Mouse (Mus musculus) limb, embryonic 13.5 days (tissue): ENCODE measurements at regions not wholly inside any gene's neighbourhood (a gene's known extent, or its start where the extent isn't known, plus 50 kb on each side); places are given as distances from the start of the nearest gene placed in this dataset.

Experiments used
- ATAC-seq: fragments of 200-750 bp; cut with Nextera tagmentation; 2 replicates; pipeline ENCODE4 v1.8.0; 2017; ENCODE audit warnings: low read depth, moderate number of reproducible peaks, moderate TSS enrichment; ENCODE audit not compliant: low FRiP score
- H3K27ac ChIP-seq: fragments of 300-500 bp; sonication (generic); 2 replicates; pipeline ENCODE4 v1.5.1; 2015; ENCODE audit warnings: inconsistent platforms, mild to moderate bottlenecking, moderate library complexity
- H3K27me3 ChIP-seq: fragments of 300-500 bp; sonication (generic); 2 replicates; pipeline ENCODE4 v1.6.1; 2015; ENCODE audit warnings: mild to moderate bottlenecking, inconsistent platforms
- H3K36me3 ChIP-seq: fragments of 300-500 bp; sonication (generic); 2 replicates; pipeline ENCODE4 v1.6.1; 2015; ENCODE audit warnings: inconsistent platforms, mild to moderate bottlenecking, moderate library complexity
- H3K4me1 ChIP-seq: fragments of 300-500 bp; sonication (generic); 2 replicates; pipeline ENCODE4 v1.6.1; 2015; ENCODE audit warnings: inconsistent platforms
- H3K4me2 ChIP-seq: fragments of 300-500 bp; sonication (generic); replicated peaks from 2 replicates; pipeline ENCODE4 v1.6.1; 2015; ENCODE audit warnings: inconsistent platforms, mild to moderate bottlenecking, moderate library complexity
- H3K4me3 ChIP-seq: fragments of 300-500 bp; sonication (generic); 2 replicates; pipeline ENCODE4 v1.5.1; 2015; ENCODE audit warnings: moderate library complexity, mild to moderate bottlenecking, inconsistent platforms
- H3K9ac ChIP-seq: fragments of 300-500 bp; sonication (generic); 2 replicates; pipeline ENCODE4 v1.6.1; 2015; ENCODE audit warnings: mild to moderate bottlenecking, inconsistent platforms
- H3K9me3 ChIP-seq: fragments of 300-500 bp; sonication (generic); 2 replicates; pipeline ENCODE4 v1.6.1; 2016; ENCODE audit warnings: inconsistent platforms
- WGBS: fragments of 180-500 bp; shearing (Covaris S2); methylation state at CpG from one replicate; pipeline ENCODE4 v1.1.7; 2015; 5-methylcytosine and 5-hydroxymethylcytosine counted together

- 39% methylated on average over 7 of the region's 7 CpGs for WGBS
Measured at GRCm38 (mm10) chr16:49965528-49966250, 165.4 kb downstream of the Cd47 start.

GRCm38 (mm10) chr16:49966251-49966588, 165.9 kb downstream of the Cd47 start:
- Histone ChIP-seq H3K4me2 (no peak overlapping the region), H3K9ac (no peak overlapping the region), H3K9me3 (no peaks in the 10 kb centered on the region), H3K27ac (no peak overlapping the region), H3K4me3 (no peak overlapping the region), H3K36me3 (no peaks in the 10 kb centered on the region), H3K4me1 (0 out of 2 replicates have a peak, but pooled peaks cover 10% of the 10 kb centered on the region), H3K27me3 (no peaks in the 10 kb centered on the region)
- ATAC-seq: no peak
- 38% methylated on average over 2 of the region's 2 CpGs for WGBS

More at GRCm38 (mm10) chr16:49965528-49966250, 165.4 kb downstream of the Cd47 start:
- no peak overlapping the region for H3K4me3 ChIP-seq
- H3K9ac ChIP-seq: no peak overlapping the region
- no peak overlapping the region for H3K4me2 ChIP-seq
- no peaks in the 10 kb centered on the region for H3K36me3 ChIP-seq
- H3K4me1 ChIP-seq: 0 out of 2 replicates have a peak, but pooled peaks cover 10% of the 10 kb centered on the region
- no peak for ATAC-seq
- peak overlapping the region; percentile 6; the same call in 1 of the 2 replicates for H3K27ac ChIP-seq
- no peaks in the 10 kb centered on the region for H3K9me3 ChIP-seq
- no peaks in the 10 kb centered on the region for H3K27me3 ChIP-seq

- Histone ChIP-seq H3K4me3 (no peak overlapping the region), H3K4me2 (no peak overlapping the region), H3K36me3 (no peaks in the 10 kb centered on the region), H3K27me3 (no peaks in the 10 kb centered on the region), H3K9ac (no peak overlapping the region), H3K9me3 (no peaks in the 10 kb centered on the region), H3K27ac (no peak overlapping the region), H3K4me1 (0 out of 2 replicates have a peak, but pooled peaks cover 10% of the 10 kb centered on the region)
- WGBS: 75% methylated on average over 7 of the region's 7 CpGs
- no peak for ATAC-seq
Measured at GRCm38 (mm10) chr16:49967110-49967509, 166.8 kb downstream of the Cd47 start.

- Histone ChIP-seq H3K4me1 (0 out of 2 replicates have a peak, but pooled peaks cover 10% of the 10 kb centered on the region), H3K27ac (no peak overlapping the region), H3K4me3 (no peak overlapping the region), H3K27me3 (no peaks in the 10 kb centered on the region), H3K9me3 (no peaks in the 10 kb centered on the region), H3K4me2 (no peak overlapping the region), H3K9ac (no peak overlapping the region), H3K36me3 (no peaks in the 10 kb centered on the region)
- WGBS: 89% methylated on average over 4 of the region's 4 CpGs
- ATAC-seq: no peak
Measured at GRCm38 (mm10) chr16:49968291-49968870, 168.0 kb downstream of the Cd47 start.

GRCm38 (mm10) chr16:49969035-49969434, 168.7 kb downstream of the Cd47 start:
- no peak overlapping the region for H3K4me3 ChIP-seq
- H3K36me3 ChIP-seq: no peaks in the 10 kb centered on the region
- H3K4me2 ChIP-seq: no peak overlapping the region
- 0 out of 2 replicates have a peak, but pooled peaks cover 10% of the 10 kb centered on the region for H3K4me1 ChIP-seq
- WGBS: 97% methylated on average over 4 of the region's 4 CpGs
- H3K27ac ChIP-seq: no peak overlapping the region
- ATAC-seq: no peak
- no peaks in the 10 kb centered on the region for H3K27me3 ChIP-seq
- H3K9me3 ChIP-seq: no peaks in the 10 kb centered on the region
- H3K9ac ChIP-seq: no peak overlapping the region

GRCm38 (mm10) chr16:49969693-49970296, 169.5 kb downstream of the Cd47 start:
- H3K9me3 ChIP-seq: no peaks in the 10 kb centered on the region
- H3K4me2 ChIP-seq: no peak overlapping the region
- H3K27me3 ChIP-seq: no peaks in the 10 kb centered on the region
- H3K4me3 ChIP-seq: no peak overlapping the region
- H3K4me1 ChIP-seq: 0 out of 2 replicates have a peak, but pooled peaks cover 10% of the 10 kb centered on the region
- 93% methylated on average over 2 of the region's 2 CpGs for WGBS
- no peak overlapping the region for H3K27ac ChIP-seq
- no peak overlapping the region for H3K9ac ChIP-seq
- no peak for ATAC-seq
- no peaks in the 10 kb centered on the region for H3K36me3 ChIP-seq

GRCm38 (mm10) chr16:49970297-49970804, 170.0 kb downstream of the Cd47 start:
- Histone ChIP-seq H3K27me3 (no peaks in the 10 kb centered on the region), H3K4me3 (no peak overlapping the region), H3K36me3 (no peaks in the 10 kb centered on the region), H3K4me1 (0 out of 2 replicates have a peak, but pooled peaks cover 9% of the 10 kb centered on the region), H3K4me2 (no peak overlapping the region), H3K27ac (no peak overlapping the region), H3K9me3 (no peaks in the 10 kb centered on the region), H3K9ac (no peak overlapping the region)
- ATAC-seq: no peak
- 78% methylated on average over 2 of the region's 2 CpGs for WGBS

- Histone ChIP-seq H3K36me3 (no peaks in the 10 kb centered on the region), H3K4me1 (0 out of 2 replicates have a peak, but pooled peaks cover under 1% of the 10 kb centered on the region), H3K9ac (no peak overlapping the region), H3K4me3 (no peak overlapping the region), H3K27me3 (no peaks in the 10 kb centered on the region), H3K27ac (no peak overlapping the region), H3K4me2 (no peak overlapping the region), H3K9me3 (no peaks in the 10 kb centered on the region)
- WGBS: 88% methylated on average over 3 of the region's 3 CpGs
- ATAC-seq: no peak
Measured at GRCm38 (mm10) chr16:49971141-49971555, 170.8 kb downstream of the Cd47 start.

- H3K27me3 ChIP-seq: no peaks in the 10 kb centered on the region
- H3K36me3 ChIP-seq: no peaks in the 10 kb centered on the region
- H3K4me1 ChIP-seq: peaks cover 5% of the 10 kb centered on the region; the same call in 1 of the 2 replicates
- no peak for ATAC-seq
- no peak overlapping the region for H3K4me3 ChIP-seq
- H3K27ac ChIP-seq: no peak overlapping the region
- no peak overlapping the region for H3K9ac ChIP-seq
- WGBS: 85% methylated on average over 2 of the region's 2 CpGs
- H3K9me3 ChIP-seq: no peaks in the 10 kb centered on the region
- H3K4me2 ChIP-seq: no peak overlapping the region
Measured at GRCm38 (mm10) chr16:49977276-49977675, 176.9 kb downstream of the Cd47 start.

- H3K4me3 ChIP-seq: no peak overlapping the region
- H3K4me1 ChIP-seq: peaks cover 5% of the 10 kb centered on the region; the same call in 1 of the 2 replicates
- WGBS: 82% methylated on average over 4 of the region's 4 CpGs
- no peaks in the 10 kb centered on the region for H3K36me3 ChIP-seq
- no peaks in the 10 kb centered on the region for H3K27me3 ChIP-seq
- no peak overlapping the region for H3K4me2 ChIP-seq
- no peak for ATAC-seq
- no peak overlapping the region for H3K27ac ChIP-seq
- no peak overlapping the region for H3K9ac ChIP-seq
- H3K9me3 ChIP-seq: no peaks in the 10 kb centered on the region
Measured at GRCm38 (mm10) chr16:49979426-49979940, 179.2 kb downstream of the Cd47 start.

- peaks cover 5% of the 10 kb centered on the region; the same call in 1 of the 2 replicates for H3K4me1 ChIP-seq
- H3K4me3 ChIP-seq: no peak overlapping the region
- H3K27me3 ChIP-seq: no peaks in the 10 kb centered on the region
- H3K9me3 ChIP-seq: no peaks in the 10 kb centered on the region
- ATAC-seq: no peak
- H3K36me3 ChIP-seq: no peaks in the 10 kb centered on the region
- H3K4me2 ChIP-seq: no peak overlapping the region
- WGBS: 58% methylated on average over 10 of the region's 10 CpGs
- no peak overlapping the region for H3K9ac ChIP-seq
- H3K27ac ChIP-seq: no peak overlapping the region; the same call in 1 of the 2 replicates
Measured at GRCm38 (mm10) chr16:49980178-49980646, 179.9 kb downstream of the Cd47 start.

GRCm38 (mm10) chr16:49982180-49982579, 181.8 kb downstream of the Cd47 start:
- Histone ChIP-seq H3K4me3 (no peak overlapping the region), H3K4me2 (no peak overlapping the region), H3K27me3 (no peaks in the 10 kb centered on the region), H3K9me3 (no peaks in the 10 kb centered on the region), H3K4me1 (peaks cover 5% of the 10 kb centered on the region; the same call in 1 of the 2 replicates), H3K36me3 (no peaks in the 10 kb centered on the region), H3K27ac (no peak overlapping the region), H3K9ac (no peak overlapping the region)
- WGBS: 79% methylated on average over 4 of the region's 4 CpGs
- no peak for ATAC-seq
